Mouse (Mus musculus) bone marrow macrophage, adult 2 months (primary cell): Measurements from ENCODE around the gene Rabgap1.

Experiments
- CTCF ChIP-seq: IDR thresholded peaks from 2 replicates; pipeline ENCODE4 v1.5.1; 2012; ENCODE audit warnings: low read depth, mild to moderate bottlenecking, low read length, moderate library complexity
- POLR2A ChIP-seq: IDR thresholded peaks from 2 replicates; pipeline ENCODE4 v1.6.1; 2012; ENCODE audit warnings: mild to moderate bottlenecking, low read depth, low read length, borderline replicate concordance

DNA sequence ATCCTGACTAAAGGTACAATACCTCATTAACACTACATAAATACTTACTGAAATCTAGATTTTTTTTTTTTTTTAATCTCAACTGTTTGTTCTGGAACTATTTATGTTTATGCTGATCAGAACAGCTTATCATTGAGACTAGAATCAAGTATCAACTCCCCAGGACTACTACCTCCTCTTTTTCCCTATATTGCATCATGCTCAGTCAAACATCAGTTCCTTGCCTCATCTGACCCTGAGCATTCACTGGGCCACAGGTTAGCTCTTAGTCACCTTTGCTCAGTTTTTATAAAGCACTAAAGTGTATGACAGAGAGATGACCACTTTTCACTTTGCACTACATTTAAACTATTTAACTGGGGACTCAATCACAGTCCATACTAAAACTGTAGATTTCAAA is 144.8 kb downstream of the Rabgap1 start:
- TF ChIP-seq CTCF (no peak), POLR2A (no peak)
